Mouse (Mus musculus) stomach, postnatal 0 days (tissue): Measurements from ENCODE around the gene Il17rb.

Experiments
- CTCF ChIP-seq: IDR thresholded peaks from 2 replicates; pipeline ENCODE4 v1.5.1; 2016; ENCODE audit warnings: antibody characterized with exemption, low read depth, mild to moderate bottlenecking, moderate library complexity
- EP300 ChIP-seq: optimal IDR thresholded peaks from 2 replicates; pipeline ENCODE3; 2016; ENCODE audit warnings: antibody characterized with exemption

DNA sequence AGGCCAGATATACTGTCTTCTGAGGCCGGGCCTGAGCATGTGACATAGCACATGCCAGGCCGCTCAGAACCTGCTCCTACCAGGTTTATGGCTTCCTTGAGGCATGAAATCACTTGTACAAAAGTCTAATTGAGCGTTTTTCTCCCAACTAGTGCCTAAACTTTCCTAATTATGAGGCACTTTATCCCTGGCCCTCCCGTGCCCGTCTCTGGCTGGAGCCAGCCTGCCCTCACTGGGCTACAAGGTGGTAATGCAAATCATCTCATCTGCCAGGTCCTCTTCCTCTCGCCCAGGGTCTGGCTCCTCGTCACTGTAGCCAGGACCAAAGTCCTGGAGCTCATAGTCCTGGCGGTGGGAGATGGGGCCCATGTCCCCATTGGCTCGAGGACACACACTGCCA lies 33.1 kb upstream of the Il17rb start:
- no peak for TF ChIP-seq CTCF
- no peak for TF ChIP-seq EP300
